Mouse (Mus musculus) thymus, postnatal 14 days (tissue): ENCODE data around the gene Asb4.
"Not testable (repeated sequence)": the region's sequence is repeated elsewhere in the genome, so short reads cannot be mapped to it uniquely, and the experiment has no call there.

Experiments
- DNase-seq: peaks from one replicate; pipeline ENCODE4 v3.0.0; 2021

The Asb4 gene

GRCm38 (mm10) chr6:5383336-5384177 is at the start of gene Asb4:
Gene Asb4, plus strand, starts transcription at chr6:5383386.
- DNase-seq: no peak

- no peak for DNase-seq
Measured at GRCm38 (mm10) chr6:5334021-5334420, 49.2 kb upstream of the Asb4 start.

- DNase-seq: not testable (repeated sequence)
Measured at GRCm38 (mm10) chr6:5336016-5336415, 47.2 kb upstream of the Asb4 start.

DNA sequence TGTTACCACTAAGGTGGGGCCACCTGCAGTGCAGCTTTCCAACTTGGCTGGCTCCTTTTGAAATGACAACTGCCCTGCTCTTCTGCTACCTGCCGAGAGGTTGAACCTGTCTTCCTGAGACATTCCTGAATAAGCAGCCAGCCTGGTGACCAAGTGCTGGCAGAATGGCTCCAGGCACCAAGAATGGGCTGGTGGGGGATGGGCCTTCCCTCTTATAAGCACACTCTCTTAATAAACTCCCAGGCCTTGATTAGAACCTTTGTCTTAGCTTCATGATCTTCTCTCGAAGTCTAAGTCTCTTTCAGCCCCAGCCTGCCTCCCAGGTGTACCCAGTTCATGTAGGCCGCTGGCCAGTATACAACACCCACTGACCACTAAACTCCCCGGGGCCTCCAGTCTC is 44.4 kb upstream of the Asb4 start:
- not testable (repeated sequence) for DNase-seq

- not testable (repeated sequence) for DNase-seq
Measured at GRCm38 (mm10) chr6:5339283-5339682, 43.9 kb upstream of the Asb4 start.

- DNase-seq: no peak
Measured at GRCm38 (mm10) chr6:5344255-5344654, 38.9 kb upstream of the Asb4 start.

- DNase-seq: no peak
Measured at GRCm38 (mm10) chr6:5357873-5358272, 25.3 kb upstream of the Asb4 start.

- no peak for DNase-seq
Measured at GRCm38 (mm10) chr6:5360402-5360801, 22.8 kb upstream of the Asb4 start.

DNA sequence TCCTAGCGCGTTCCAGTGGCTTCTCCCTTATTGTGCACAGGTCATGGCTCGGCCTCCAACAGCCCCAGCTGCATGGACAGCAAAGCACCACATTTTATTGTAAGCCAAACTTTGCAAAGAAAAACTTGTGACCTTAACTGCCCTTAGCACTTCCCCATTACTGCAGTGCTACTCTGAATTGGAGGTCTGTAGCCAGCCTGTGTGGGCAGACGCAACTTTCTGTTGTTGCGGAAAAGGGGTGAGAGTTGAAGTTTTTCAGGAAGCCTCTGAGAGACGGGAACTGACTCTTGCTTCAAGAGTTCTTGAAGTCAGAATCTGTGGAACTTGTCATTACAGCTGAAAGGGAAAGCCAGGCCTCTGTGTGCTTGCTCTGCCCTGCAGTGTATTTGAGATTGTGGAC is 21.2 kb upstream of the Asb4 start:
- DNase-seq: no peak

GRCm38 (mm10) chr6:5365845-5366244 is 17.3 kb upstream of the Asb4 start:
- no peak for DNase-seq

DNA sequence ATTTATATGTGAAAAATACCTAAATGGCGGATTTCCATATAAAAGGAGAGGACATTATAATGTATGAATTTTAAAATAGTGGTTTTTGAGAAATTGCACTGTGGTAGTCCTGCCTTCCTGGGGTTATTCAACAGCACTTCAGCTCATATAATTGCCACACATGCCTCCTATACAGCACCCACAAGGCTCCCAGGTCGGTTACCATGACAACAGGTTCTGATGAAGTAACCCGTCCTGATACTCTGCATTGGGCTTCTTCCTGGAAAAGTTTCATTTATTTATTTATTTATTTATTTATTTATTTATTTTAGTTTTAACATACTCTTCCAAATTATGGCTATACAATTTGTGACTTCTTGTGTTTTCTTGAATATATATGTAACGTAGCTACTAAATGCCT is 6.3 kb upstream of the Asb4 start:
- DNase-seq: no peak

- DNase-seq: no peak
Measured at GRCm38 (mm10) chr6:5379048-5379447, 4.1 kb upstream of the Asb4 start.

- no peak for DNase-seq
Measured at GRCm38 (mm10) chr6:5379781-5380623, 3.2 kb upstream of the Asb4 start.

GRCm38 (mm10) chr6:5380624-5381252 is 2.4 kb upstream of the Asb4 start:
- no peak for DNase-seq

DNA sequence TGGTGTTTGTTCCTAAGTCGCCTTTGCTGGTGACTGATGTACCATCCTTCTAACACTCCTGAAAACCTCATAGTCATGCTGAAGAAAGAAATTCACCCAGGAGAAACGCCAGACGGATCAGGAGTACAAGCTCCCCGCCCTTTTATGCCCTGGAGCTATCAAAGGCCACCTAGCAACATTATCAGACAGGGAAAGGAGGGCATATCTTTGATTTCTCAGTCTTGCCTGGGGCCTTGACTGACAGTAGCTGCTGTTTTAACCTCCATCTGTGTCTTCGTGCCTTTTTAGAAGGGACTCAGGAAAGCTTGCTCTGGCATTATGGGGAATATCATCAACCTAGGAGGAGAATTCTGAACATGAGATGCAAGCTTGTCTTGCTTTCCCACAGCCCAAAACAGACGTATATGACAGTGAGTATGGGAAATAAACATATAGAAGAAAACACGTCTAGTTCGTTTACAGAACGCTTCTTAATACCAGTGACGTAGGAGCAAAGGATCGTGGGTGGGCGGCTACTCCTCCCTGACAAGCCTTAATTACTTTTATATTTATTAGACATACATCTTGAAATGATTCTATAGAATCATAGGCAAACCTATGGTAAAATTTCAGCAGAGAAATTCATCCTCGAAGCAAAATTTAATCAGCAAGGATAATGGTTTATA is 1.1 kb upstream of the Asb4 start:
- no peak for DNase-seq

DNA sequence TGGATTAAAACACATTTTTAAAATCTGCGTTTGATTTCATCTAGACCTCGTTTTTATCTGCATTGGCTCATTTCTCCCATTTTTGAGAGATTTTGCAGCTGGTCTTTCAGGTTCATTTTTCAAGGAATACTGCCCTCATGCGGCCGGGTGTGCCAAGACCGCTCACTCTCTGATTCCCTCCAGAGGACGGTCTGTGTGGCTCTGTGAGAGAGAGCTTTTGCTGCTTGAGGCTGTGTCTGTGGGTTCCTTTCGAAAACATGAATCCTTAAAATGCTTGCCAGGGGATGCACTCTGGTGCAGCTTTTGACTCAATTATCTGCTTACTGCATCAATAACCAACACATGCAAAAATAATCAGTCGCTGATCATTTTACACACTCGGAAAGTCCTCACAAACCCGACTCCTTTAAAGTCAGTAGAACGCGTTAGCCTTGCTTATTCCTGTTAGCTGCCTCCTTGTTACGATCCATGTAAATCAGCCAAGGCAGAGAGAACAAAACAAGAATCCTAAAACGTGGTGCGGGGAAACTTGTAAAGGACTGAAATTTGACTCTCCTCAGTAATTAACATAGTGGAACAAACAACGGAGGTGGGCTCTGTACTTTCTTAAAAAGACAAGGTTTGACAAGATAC is 487 bp upstream of the Asb4 start:
- DNase-seq: peak; percentile 63

- peak; percentile 57 for DNase-seq
Measured at GRCm38 (mm10) chr6:5384178-5384490, 948 bp downstream of the Asb4 start.

DNA sequence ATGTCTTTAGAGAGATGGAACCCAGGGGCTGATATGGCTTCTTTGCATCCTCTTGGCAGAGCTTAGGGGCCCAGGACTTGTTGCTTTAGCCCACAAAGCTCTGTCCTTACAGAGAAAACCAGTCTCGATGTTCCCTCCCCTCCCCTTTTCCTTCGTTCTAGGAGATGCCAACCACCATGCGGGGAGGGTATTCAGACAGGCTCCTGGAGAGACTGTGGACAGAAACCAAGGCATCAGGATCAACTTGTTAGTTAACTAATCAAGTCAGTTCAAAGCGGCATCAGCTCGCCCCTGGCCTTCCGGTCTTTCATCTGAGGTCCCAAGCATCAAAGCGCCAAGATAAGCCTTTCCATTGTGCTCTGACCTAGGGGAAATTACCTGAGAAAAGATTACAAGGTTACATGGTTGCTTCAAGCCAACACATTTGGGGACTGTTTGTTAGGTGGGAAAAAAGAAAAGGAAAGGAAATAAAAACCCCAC is 2.0 kb downstream of the Asb4 start:
- no peak for DNase-seq

- DNase-seq: no peak
Measured at GRCm38 (mm10) chr6:5386486-5386885, 3.3 kb downstream of the Asb4 start.

DNA sequence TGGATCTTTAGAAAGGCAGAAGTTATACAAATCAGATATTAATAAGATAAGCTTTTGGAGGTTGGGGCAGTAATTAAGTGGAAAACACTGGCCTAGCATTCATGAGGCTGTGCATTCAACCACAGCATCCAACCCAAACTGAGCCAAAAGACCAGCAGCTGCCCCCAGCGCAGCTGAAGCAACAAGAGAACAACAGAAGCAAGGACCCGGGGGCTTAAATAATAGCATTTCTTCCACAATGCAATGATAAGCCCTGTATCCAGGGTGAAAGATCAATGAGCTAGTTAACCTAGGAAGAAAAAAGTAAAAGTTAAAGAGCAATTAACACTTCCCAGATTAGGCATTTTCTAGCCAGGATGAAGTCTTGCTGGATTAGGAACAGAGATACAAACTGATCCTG is 4.2 kb downstream of the Asb4 start:
- DNase-seq: no peak

DNA sequence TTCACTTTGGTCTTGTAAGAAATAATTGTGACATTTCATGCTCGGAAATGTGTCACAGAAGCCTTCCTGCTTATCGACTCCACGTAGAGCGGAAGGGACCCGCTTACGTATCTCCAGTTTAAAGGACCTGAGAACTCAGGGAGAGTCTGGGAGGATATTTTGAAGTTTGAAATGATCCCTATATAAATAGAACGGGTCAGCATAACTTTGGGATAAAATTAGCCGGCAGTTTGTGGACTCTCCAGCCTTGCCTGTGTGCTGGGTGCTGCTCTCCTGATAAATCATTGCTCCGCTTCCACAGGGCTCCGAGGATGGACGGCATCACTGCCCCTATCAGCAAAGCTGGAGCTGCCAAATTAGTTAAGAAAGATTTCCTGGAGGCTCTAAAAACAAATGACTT is 7.1 kb downstream of the Asb4 start:
- no peak for DNase-seq

- no peak for DNase-seq
Measured at GRCm38 (mm10) chr6:5390952-5391351, 7.8 kb downstream of the Asb4 start.

DNA sequence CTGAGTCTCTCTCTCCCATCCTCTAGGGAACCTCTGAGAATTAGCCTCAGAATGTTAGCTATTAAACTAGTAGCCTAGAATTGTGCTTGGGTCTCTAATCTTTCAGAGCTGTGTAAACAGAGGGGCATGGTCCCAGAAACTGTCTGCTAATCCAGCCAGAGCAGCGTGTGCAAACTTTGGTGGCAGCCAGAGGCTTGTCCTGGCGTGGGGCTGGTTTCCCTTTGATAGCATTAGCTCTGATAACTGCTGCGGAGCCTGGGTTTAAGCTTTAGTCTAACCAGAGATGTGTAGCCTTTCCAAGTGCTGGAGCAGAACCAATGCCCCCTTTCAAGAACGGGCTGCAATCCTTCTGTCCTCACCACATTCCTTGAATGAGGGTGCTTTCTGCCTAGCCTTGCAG is 11.8 kb downstream of the Asb4 start:
- no peak for DNase-seq
